Mouse (Mus musculus) left cerebral cortex, adult 11 months (tissue): Measurements from ENCODE around the gene Pou2f3.
"Not testable (repeated sequence)": the region's sequence is repeated elsewhere in the genome, so short reads cannot be mapped to it uniquely, and the experiment has no call there.

Experiments
- DNase-seq: peaks from one replicate; pipeline ENCODE4 v3.0.0; 2022; ENCODE audit warnings: low spot score

Gene Pou2f3

GRCm38 (mm10) chr9:43166346-43166745, 43.8 kb downstream of the Pou2f3 start:
- no peak for DNase-seq

GRCm38 (mm10) chr9:43155960-43156359, 54.2 kb downstream of the Pou2f3 start:
- no peak for DNase-seq

- no peak for DNase-seq
Measured at GRCm38 (mm10) chr9:43151779-43152178, 58.4 kb downstream of the Pou2f3 start.

GRCm38 (mm10) chr9:43150957-43151356, 59.2 kb downstream of the Pou2f3 start:
- DNase-seq = no peak

GRCm38 (mm10) chr9:43150075-43150474, 60.1 kb downstream of the Pou2f3 start:
- DNase-seq = peak; percentile 55

GRCm38 (mm10) chr9:43149498-43149897, 60.7 kb downstream of the Pou2f3 start:
- no peak for DNase-seq

GRCm38 (mm10) chr9:43145196-43145595, 65.0 kb downstream of the Pou2f3 start:
- DNase-seq = no peak

- DNase-seq = no peak
Measured at GRCm38 (mm10) chr9:43144206-43144810, 65.9 kb downstream of the Pou2f3 start.

GRCm38 (mm10) chr9:43141839-43142238, 68.3 kb downstream of the Pou2f3 start:
- DNase-seq = peak; percentile 36

- peak; percentile 38 for DNase-seq
Measured at GRCm38 (mm10) chr9:43133525-43133924, 76.6 kb downstream of the Pou2f3 start.

GRCm38 (mm10) chr9:43132380-43132779, 77.8 kb downstream of the Pou2f3 start:
- no peak for DNase-seq

- DNase-seq = no peak
Measured at GRCm38 (mm10) chr9:43131940-43132339, 78.2 kb downstream of the Pou2f3 start.

GRCm38 (mm10) chr9:43130684-43131083, 79.5 kb downstream of the Pou2f3 start:
- DNase-seq = no peak

GRCm38 (mm10) chr9:43127101-43127787, 82.9 kb downstream of the Pou2f3 start:
- DNase-seq = no peak

GRCm38 (mm10) chr9:43122379-43122778, 87.8 kb downstream of the Pou2f3 start:
- DNase-seq = no peak

GRCm38 (mm10) chr9:43121948-43122347, 88.2 kb downstream of the Pou2f3 start:
- DNase-seq = not testable (repeated sequence)

- DNase-seq = no peak
Measured at GRCm38 (mm10) chr9:43116997-43117336, 93.2 kb downstream of the Pou2f3 start.

GRCm38 (mm10) chr9:43116134-43116996, 93.8 kb downstream of the Pou2f3 start, which contains the start of gene Tmem136:
Gene Tmem136, minus strand, starts transcription at chr9:43116570.
- DNase-seq = no peak

GRCm38 (mm10) chr9:43115431-43116133, 94.6 kb downstream of the Pou2f3 start:
- DNase-seq = no peak

GRCm38 (mm10) chr9:43114833-43115232, 95.3 kb downstream of the Pou2f3 start:
- DNase-seq = no peak

GRCm38 (mm10) chr9:43110286-43110980, 99.7 kb downstream of the Pou2f3 start:
- DNase-seq = no peak

- DNase-seq = no peak
Measured at GRCm38 (mm10) chr9:43109125-43109524, 101.0 kb downstream of the Pou2f3 start.
